Mouse (Mus musculus) liver, postnatal 0 days (tissue): ENCODE data around the gene Tfb2m.

Experiments used
- CTCF ChIP-seq: sonication (generic); IDR thresholded peaks from 2 replicates; pipeline ENCODE4 v1.5.1; 2016; ENCODE audit warnings: antibody characterized with exemption, low read depth
- EP300 ChIP-seq: IDR thresholded peaks from 2 replicates; pipeline ENCODE4 v1.6.1; 2016; ENCODE audit warnings: antibody characterized with exemption, low read depth, mild to moderate bottlenecking

DNA sequence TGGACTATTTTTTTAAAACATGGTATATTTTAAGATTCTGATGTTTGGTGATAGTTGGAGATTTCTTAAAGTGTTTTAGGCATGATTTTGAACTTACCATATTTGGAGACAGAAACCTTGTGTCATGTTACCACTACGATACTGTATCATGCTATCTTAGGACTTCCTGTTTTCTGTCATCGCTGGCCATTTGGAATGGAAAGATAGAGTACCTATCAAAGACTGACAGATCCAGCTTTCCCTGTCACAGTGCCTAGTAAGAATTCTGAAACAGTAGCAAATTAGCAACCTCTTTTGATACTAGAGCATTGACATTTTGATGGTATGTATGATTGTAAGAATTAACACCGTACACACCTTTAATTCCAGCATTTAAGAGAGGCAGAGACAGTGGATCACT lies 5.3 kb upstream of the Tfb2m start:
- TF ChIP-seq CTCF (no peak), EP300 (peak; percentile 96)
